Mouse (Mus musculus): ENCODE measurements around the gene Cldn16.

- no peak for TF ChIP-seq CTCF (IDR thresholded peaks at IDR 0.05; ENCODE audit: low read depth, low read length)
- no peak for TF ChIP-seq POLR2A (IDR thresholded peaks at IDR 0.05; ENCODE audit: extremely low read depth, insufficient read depth, low read length)
Measured at GRCm38 (mm10) chr16:26440031-26440430, 22.9 kb upstream of the Cldn16 start.

All from liver, adult 2 months (tissue).